Mouse (Mus musculus) layer of hippocampus, postnatal 14 days (tissue): ENCODE data around the gene Chac1. TPM values are rescaled to one million over a fixed set of nuclear protein-coding genes. Genes with fewer than 3 reads are reported as not detected.

ENCODE experiments used
- DNase-seq, 2 experiments: peaks; one replicate each; pipeline ENCODE4 v3.0.0; 2021 to 2022; ENCODE audit warnings: low spot score in 2 of 2, mixed read lengths in 1 of 2
- total RNA-seq, 2 experiments: library from RNA; stranded (reverse); gene quantifications; 2 replicates each; pipeline ENCODE4 v1.2.3; 2021

Gene Chac1
- total RNA-seq, 2 experiments from 2014 or later: 6.6 to 7.8 TPM

DNA sequence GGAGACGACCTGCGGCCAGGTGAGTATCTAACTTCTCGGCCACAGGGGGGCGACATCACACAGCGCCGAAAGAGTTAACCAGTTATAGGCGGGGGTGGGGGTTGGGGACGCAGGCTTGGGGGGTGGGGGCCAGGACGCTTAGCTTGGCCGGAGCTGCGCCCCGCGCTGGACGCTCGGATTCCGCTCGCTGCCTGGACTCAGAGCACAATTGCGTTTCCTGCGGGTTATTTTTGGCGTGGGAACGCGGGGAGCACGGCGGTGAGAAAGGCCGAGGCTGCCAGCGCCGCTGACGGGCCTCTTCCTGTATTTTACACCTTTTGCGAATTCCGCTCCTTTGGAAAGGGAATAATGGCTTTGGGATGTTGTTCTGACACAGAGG is 23.9 kb upstream of the Chac1 start:
- DNase-seq: no peak

DNA sequence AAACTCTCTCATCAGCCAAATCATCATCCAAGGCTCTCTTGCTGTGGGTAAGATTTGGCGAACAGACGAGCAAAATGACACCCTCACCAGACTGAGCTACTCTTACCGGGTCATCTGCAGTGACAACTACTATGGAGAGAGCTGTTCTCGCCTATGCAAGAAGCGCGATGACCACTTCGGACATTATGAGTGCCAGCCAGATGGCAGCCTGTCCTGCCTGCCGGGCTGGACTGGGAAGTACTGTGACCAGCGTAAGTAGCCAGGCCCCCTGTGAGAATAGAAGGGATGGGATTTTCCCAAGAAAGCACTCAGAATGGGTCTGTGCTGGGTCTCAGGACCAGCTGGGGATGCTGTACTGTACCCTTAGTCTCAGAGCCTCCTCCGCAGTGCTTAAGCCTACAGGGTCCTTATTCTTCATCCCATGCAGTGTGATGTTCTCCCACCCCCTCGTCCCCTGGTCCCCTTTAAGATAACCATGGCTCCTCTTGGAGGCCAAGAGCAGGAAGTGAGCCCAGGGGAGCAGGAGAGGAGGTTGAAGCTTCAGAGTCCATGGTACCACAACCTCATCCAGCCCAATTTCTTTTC is 23.0 kb upstream of the Chac1 start:
- no peak for DNase-seq

DNA sequence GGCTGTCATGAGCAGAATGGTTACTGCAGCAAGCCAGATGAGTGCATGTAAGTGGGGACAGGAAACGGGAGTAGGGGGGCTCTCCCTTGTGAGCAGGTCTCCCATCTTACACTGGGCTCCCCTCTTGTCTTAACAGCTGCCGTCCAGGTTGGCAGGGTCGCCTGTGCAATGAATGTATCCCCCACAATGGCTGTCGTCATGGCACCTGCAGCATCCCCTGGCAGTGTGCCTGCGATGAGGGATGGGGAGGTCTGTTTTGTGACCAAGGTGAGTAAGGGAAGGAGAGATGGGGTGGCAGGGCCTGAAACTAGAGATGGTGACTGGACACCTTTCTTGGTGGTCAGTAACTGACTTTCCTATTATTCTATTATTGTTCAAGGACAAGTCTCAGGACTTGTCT is 22.5 kb upstream of the Chac1 start:
- no peak for DNase-seq

DNA sequence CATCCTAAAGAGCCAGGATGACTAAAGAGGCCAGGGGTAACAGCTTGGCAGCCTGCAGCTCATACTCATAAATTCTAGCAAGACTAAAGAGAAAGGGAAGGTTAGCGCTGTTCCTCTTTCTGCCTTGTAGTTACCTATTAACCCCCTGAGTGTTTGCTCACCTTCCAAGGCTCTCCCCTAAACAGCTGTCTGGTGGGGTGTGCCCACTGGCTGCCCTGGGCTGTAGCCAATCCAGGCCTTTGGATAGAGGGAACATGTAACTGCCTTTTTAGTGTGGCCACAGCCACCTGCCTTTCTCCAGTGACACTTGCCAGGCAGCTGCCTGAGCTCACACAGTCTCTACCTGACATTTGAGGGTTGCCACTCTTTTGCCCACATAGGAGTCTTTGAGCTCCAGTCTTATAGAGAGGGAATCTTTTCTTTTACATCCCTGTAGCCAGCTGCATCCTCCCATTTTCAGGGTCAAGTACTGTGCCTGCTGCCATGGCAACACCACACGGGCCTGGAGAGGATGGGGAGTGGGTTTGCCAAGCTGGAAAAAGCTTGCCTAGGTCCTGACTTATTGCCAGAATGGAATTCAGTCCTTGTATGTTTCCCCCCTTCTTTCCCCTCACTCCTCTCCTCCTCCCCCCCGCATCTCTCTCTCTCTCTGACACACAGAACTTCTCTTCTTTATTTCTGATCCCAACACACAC is 21.8 kb upstream of the Chac1 start:
- DNase-seq: no peak

DNA sequence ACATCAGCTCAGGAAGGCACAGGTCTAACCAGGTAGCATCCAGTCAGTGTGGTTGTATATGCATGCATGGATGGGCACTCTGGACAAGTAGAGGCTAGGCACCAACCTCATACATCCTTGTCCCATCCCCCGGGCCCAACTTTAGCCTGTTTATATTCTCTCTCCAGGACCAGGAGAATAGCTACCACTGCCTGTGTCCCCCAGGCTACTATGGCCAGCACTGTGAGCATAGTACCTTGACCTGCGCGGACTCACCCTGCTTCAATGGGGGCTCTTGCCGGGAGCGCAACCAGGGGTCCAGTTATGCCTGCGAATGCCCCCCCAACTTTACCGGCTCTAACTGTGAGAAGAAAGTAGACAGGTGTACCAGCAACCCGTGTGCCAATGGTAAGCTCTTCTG is 20.2 kb upstream of the Chac1 start:
- no peak for DNase-seq

DNA sequence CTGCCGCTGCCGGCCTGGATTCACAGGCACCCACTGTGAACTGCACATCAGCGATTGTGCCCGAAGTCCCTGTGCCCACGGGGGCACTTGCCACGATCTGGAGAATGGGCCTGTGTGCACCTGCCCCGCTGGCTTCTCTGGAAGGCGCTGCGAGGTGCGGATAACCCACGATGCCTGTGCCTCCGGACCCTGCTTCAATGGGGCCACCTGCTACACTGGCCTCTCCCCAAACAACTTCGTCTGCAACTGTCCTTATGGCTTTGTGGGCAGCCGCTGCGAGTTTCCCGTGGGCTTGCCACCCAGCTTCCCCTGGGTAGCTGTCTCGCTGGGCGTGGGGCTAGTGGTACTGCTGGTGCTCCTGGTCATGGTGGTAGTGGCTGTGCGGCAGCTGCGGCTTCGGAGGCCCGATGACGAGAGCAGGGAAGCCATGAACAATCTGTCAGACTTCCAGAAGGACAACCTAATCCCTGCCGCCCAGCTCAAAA is 18.8 kb upstream of the Chac1 start:
- no peak for DNase-seq

DNA sequence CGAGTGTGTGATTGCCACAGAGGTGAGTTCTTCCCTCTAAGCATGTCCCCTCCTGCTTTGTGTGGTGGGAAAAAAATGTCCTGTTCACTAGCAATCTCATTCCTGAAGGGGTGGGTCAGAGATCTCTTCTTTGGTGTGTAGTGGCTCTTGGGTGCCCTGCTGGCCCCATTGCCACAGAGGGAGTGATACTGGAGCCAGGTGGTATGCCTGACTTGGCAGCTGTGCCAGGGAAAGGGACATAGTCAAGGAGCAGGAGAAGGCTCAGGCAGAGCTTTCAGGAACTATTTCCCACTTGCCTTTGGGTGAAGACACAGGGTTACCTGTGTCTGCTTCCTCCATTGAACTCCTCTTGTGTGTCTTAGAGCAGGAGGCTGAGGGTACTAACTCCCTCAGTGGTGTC is 16.9 kb upstream of the Chac1 start:
- no peak for DNase-seq

DNA sequence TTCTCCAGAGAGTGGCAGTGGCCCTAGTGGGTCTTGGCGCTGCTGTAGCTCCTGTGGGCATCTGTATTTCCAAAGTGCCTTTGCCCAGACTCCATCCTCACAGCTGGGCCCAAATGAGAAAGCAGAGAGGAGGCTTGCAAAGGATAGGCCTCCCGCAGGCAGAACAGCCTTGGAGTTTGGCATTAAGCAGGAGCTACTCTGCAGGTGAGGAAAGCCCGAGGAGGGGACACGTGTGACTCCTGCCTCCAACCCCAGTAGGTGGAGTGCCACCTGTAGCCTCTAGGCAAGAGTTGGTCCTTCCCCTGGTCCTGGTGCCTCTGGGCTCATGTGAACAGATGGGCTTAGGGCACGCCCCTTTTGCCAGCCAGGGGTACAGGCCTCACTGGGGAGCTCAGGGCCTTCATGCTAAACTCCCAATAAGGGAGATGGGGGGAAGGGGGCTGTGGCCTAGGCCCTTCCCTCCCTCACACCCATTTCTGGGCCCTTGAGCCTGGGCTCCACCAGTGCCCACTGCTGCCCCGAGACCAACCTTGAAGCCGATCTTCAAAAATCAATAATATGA is 16.0 kb upstream of the Chac1 start:
- no peak for DNase-seq

DNA sequence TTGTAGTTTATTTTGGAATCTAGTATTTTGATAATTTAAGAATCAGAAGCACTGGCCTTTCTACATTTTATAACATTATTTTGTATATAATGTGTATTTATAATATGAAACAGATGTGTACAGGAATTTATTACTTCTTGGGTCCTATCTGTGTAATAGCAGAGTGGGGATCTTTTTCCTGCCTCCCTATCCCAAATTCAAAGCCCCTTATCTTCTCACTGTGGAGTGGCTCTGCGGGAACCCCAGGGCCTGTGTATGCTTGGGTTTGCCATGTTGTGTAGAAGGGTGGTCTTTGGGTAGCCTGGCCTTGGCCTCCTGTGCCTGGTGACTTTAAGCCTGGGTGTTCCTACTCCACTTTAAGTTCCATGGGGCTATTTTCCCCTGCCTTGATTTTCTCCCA is 15.5 kb upstream of the Chac1 start:
- DNase-seq: no peak

DNA sequence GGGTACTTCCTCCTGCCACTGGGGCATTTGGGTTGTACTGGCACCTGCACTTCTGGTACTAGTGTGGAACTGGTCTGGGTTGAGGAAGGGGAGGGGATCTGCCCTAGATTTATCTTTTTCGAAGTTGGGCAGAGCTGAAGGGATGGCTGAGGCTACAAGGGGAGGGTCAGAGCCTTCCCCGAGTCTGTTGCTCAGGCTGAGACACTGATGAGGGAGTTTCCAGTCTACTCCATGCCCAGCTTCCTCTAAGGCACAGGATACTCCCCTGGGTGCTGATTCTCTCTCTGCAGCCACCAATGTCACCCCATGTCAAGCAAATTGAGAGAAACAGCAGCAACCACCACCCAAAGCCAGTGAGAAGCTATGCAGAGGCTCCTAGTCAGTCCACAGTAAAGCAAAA is 15.0 kb upstream of the Chac1 start:
- DNase-seq: no peak

DNA sequence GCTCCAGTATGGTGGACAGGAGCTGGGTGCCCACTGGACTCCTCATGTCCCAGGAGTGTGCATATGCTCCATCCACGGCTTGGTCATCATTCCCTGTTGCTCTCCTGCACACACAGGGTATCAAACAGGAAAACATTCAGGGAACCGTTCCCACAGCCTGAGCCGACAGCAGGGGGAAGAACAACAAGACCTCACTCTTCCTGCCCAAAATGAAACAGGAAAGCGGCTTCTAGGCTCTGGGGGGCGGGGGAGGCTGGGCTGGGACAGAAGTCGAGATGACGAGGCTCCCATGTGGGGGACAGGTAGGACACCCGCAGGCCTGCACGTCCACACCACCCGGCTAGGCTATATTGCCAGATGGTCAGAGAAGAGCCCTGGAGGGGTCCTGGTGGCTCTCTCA is 14.6 kb upstream of the Chac1 start:
- no peak for DNase-seq

DNA sequence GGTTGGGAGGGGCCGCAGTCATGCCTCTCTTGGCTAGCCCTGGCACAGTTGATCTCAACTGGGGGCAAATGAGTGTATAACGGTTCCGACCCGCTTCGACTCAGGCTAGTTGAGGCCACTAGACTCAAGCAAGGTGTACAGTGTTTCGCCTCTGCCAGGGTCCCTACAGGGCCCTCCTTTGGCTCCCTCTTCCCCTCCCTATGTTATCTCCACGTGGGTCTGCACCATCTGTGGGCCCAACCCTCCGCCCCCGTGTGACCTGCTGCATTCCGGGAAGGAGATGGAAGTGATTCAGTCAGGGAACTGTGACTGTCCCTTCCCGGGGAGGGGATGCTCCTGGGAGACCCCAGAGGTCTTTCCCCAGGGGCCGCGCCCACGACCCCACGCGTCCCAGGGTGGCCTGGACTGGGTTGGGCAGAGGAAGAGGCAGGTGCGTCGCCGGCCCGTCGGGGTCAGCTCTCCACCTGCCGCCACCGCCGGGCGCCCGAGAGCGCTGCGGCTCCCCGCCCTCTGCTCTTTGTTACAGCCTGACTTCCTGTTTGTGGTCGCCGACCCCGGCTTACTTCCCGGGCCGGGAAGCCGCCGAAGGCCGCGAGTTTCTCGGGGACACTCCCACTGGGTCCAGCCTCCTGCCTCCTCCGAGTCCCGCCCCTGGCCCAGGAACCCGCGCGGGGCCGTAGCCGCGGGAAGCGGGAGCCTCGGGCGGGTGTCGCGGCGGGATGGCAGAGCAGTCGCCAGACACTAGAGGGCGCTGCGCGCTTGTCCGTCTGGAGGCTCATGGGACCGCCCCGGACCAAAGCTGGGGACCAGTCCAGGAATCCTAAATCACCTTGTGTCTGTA is 13.4 kb upstream of the Chac1 start:
- DNase-seq: peak; percentile 84 to 85

DNA sequence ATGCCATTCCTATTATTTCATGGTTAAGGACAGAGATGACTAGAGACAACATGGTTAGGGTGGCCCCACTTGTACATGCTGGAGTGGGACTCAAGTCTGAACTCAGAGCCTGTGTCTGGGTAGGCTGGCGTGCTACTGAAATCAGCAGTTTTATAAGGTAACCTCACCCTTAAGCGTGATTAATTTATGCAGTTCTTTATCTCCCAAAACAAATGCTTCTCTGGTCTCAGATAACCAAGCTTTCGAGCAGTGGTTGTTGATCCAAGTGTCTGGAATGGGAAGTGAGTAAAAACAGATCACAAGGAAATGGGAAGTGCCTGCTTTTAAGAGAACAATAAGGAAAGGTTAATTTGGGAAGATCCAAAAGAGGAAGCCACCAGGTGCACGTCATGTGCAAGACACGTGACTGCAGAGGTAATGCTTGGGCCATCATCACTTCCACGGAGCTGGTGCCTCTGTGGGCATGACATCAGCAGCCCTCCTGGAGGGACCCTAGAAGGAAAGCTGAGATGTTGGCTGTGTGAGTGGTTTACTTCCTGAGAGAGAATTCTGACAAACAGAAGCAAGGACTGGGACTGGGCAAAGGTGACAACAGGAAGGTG is 6.4 kb upstream of the Chac1 start:
- no peak for DNase-seq

DNA sequence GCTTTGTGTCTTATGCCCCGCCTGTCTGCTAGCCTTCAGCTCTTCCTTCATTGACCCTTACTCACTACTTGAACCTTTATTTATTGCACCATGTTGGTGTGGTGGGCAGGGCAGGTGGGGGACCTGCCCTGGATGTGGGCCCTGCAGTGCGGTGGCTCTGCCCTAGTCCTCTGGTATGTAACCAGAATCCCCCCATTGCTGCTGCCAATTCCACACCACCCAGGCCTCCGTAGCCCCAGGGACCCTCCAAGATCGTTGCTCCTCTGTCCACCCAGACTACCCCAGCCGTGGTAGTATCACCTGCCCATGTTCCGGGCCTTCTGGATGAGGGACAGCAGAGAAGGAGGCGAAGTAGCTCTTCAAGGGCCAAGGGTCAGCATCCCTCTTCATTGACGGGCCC is 2.7 kb downstream of the Chac1 start:
- DNase-seq: no peak

DNA sequence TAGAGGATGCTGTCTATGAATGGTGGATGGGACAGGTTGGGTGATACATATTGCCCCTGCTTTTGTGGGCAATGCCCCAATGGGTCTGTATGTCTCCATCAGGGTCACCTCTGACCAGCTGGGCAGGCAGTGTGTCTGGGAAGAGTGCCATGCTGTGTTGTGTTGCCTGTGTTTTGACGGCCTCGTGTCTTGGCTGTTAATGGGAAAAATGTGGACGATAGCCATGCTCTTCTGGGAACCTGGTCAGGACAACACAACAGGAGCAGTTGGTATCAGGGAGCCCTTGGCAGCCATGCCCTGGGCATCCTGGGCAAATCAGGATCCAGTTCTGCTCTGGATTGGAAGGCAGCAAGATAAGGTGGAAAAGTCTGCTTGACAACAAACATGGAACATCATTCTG is 4.1 kb downstream of the Chac1 start:
- peak; percentile 54 to 71 for DNase-seq

DNA sequence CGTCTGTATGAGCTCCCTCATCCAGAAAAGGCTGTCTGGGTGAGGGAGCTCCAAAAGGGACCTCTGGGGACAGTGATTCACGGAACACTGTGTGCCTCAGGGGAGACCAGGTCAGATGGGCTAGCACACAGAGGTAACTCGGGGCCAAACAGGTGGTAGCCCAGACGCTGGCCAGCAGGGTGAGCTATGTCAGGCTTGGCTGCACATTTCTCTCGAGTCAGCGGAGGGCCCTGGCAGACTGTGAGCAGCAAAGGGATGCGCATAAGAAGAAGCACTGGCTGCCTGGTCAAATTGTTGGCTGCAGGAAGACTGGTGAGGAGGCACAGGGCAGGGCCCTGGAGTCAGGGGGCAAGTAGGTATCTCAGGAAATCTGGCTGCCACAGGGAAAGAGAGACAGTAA is 4.6 kb downstream of the Chac1 start:
- no peak for DNase-seq

DNA sequence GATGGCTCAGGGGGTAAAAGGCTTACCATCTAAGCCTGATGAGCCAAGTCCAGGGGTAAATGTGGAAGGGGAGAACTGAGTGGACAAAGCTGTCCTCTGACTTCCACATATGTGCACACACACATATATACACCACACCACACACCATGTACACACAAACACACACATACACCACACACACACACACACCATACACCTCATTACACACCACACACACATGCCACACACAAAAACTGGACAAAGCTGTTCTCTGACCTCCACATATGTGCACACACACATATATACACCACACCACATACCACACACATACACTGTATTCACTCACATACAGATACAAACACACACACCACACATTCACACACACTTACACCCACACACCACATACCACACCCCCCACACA is 5.3 kb downstream of the Chac1 start:
- no peak for DNase-seq

DNA sequence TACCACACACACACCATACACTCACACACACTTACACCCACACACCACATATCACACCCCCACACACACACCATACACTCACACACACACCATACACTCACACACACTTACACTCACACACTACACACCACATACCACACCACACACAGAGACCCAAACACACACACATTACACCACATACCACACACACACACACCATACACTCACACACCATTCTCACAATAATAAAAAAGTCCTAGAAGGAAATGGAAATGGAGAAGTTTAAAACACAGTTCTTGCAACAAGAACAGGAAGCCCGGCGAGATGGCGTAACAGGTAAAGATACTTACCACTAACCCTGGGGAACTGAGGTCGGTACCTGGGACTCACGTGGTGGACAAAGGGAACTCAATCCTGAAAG is 5.8 kb downstream of the Chac1 start:
- DNase-seq: no peak

DNA sequence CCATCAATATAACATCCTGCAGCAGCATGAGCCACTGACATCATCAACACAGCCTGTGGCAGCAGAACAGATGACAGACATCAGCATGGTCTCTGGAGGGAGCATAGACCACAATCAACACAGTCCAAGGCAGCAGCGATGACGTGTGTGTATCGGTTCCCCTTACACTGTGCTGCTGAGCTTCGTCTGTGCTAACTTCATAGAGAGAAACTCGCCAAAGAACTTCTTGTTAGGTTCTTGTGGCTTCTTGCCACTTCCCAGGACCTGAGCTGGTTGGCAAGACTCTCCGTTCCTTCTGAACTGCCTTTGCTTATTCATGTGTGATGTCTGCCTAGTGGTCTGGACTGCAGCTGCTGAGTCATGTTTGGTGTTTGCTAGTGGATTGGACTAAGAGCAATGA is 7.2 kb downstream of the Chac1 start:
- DNase-seq: no peak

DNA sequence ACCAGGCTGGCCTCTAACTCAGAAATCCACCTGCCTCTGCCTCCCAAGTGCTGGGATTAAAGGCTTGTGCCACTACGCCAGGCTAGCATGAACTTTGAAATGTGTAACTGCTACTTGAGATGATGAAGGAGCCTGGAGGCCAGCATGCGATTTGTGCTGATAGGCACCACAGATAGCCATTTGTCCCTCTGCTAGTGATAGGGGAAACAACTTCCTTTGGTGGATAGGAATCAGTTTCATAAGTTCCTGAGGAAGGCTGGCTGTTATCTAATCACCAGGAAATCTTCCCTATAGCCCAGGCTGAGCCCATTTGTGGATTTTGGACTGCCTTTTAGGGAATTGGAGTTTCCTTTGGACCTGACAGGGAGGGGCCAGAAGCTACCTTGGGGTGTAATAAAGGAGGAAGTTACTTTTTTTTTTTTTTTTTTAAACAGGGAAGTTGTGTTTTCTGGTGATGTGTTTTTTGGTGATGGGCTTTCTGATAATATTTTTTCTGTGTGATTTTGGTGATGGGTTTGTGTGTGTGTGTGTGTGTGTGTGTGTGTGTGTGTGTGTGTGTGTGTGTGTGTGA is 8.8 kb downstream of the Chac1 start:
- no peak for DNase-seq

DNA sequence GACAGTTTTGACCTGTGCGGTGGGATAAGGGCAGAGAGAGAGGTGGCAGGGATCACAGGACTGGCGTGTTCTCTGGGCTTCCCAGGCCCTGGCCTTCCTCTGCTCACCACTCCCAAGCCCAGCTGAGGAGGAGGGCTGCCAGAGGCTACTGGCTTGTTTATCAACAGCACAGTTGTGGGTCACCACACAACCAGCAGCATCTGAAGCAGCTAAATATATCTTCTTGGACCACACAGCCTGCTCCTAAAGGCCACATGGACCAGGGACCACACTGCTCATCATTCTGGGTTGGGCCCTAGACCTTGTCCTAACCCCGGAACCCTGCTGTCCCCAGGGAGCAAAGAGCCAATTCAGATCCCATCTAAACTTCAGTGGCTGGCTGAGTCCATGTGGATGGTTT is 13.9 kb downstream of the Chac1 start:
- DNase-seq: no peak
